Mouse (Mus musculus) hematopoietic multipotent progenitor cell, adult 10-12 weeks (in vitro differentiated cells): ENCODE measurements around the gene Mup11. TPM values are rescaled to one million over a fixed set of nuclear protein-coding genes. Genes with fewer than 3 reads are reported as not detected.

ENCODE experiments used
- polyA plus RNA-seq: library from polyadenylated mRNA; stranded (reverse); fragments of >175 nt; gene quantifications from 2 replicates; pipeline ENCODE4 v1.2.3, GENCODE M21; 2012; ENCODE audit warnings: low replicate concordance

Mup11 gene
- polyA plus RNA-seq = not detected in 2 replicates

GRCm38 (mm10) chr4:60662311-60662710 is at the start of gene Mup11:
Mup11 (minus strand) TSS chr4:60662411.

Other genes with a start within 250 kb of the Mup11 start
- not detected in 2 replicates for gene Mup9, start 240.5 kb downstream of the Mup11 start, polyA plus RNA-seq
- gene Mup1, start 160.5 kb downstream of the Mup11 start, polyA plus RNA-seq = not detected in 2 replicates
- gene Mup10, start 80.2 kb downstream of the Mup11 start, polyA plus RNA-seq = not detected in 2 replicates
- gene Mup12, start 78.9 kb upstream of the Mup11 start, polyA plus RNA-seq = not detected in 2 replicates
- gene Mup22, start 159.1 kb upstream of the Mup11 start, polyA plus RNA-seq = not detected in 2 replicates